Mouse (Mus musculus) MEL (cell line): ENCODE results near the gene Stap1. TPM values are rescaled to one million over a fixed set of nuclear protein-coding genes. Genes with fewer than 3 reads are reported as not detected.

ENCODE experiments used
- DNase-seq: peaks from one replicate; pipeline ENCODE4 v3.0.0; 2011; ENCODE audit warnings: low read depth, low spot score
- H3K27ac ChIP-seq: 2 replicates; pipeline ENCODE4 v1.5.1; 2012; ENCODE audit warnings: low read depth, mild to moderate bottlenecking, control low read depth, low read length, moderate library complexity; ENCODE audit not compliant: control insufficient read depth
- H3K27me3 ChIP-seq, 2 experiments: fragments of 150-350 bp in 1 of 2; sonication (generic) in 1 of 2; 2 replicates each; pipeline ENCODE4 v1.6.1; 2012; ENCODE audit warnings: low read length in 2 of 2, mild to moderate bottlenecking in 2 of 2, improper control_type of control experiment in 1 of 2, moderate library complexity in 1 of 2; ENCODE audit not compliant: insufficient read depth in 2 of 2, control insufficient read depth in 1 of 2
- H3K36me3 ChIP-seq, 2 experiments: 2 replicates each; pipeline ENCODE4 v1.6.1; 2012 to 2014; ENCODE audit warnings: low read length in 2 of 2, improper control_type of control experiment in 1 of 2, inconsistent platforms in 1 of 2, mild to moderate bottlenecking in 1 of 2; ENCODE audit not compliant: insufficient read depth in 2 of 2, control insufficient read depth in 1 of 2
- H3K4me1 ChIP-seq, 2 experiments: fragments of 150-350 bp in 1 of 2; sonication (generic) in 1 of 2; 2 replicates each; pipeline ENCODE4 v1.6.1; 2012; ENCODE audit warnings: low read length in 2 of 2, improper control_type of control experiment in 1 of 2, mild to moderate bottlenecking in 1 of 2; ENCODE audit not compliant: insufficient read depth in 2 of 2, control insufficient read depth in 1 of 2
- H3K4me3 ChIP-seq, 2 experiments: fragments of 150-350 bp in 1 of 2; sonication (generic) in 1 of 2; 2 replicates each; pipeline ENCODE4 v1.5.1; 2012; ENCODE audit warnings: low read depth in 2 of 2, low read length in 2 of 2, mild to moderate bottlenecking in 2 of 2, moderate library complexity in 2 of 2, control low read depth in 1 of 2, improper control_type of control experiment in 1 of 2; ENCODE audit not compliant: control insufficient read depth in 1 of 2, insufficient read depth in 1 of 2
- H3K79me2 ChIP-seq: 2 replicates; pipeline ENCODE4 v1.6.1; 2012; ENCODE audit warnings: mild to moderate bottlenecking, low read length, moderate library complexity; ENCODE audit not compliant: control insufficient read depth, poor library complexity, insufficient read depth
- H3K9ac ChIP-seq: 2 replicates; pipeline ENCODE4 v1.6.1; 2012; ENCODE audit warnings: low read depth, mild to moderate bottlenecking, control low read depth, low read length, moderate library complexity; ENCODE audit not compliant: control insufficient read depth, poor library complexity, severe bottlenecking
- H3K9me3 ChIP-seq: fragments of 150-350 bp; sonication (generic); replicated peaks from 2 replicates; pipeline ENCODE4 v1.6.1; 2012; ENCODE audit warnings: mild to moderate bottlenecking, low read length, improper control_type of control experiment, moderate library complexity; ENCODE audit not compliant: insufficient read depth
- BHLHE40 ChIP-seq: IDR thresholded peaks from 2 replicates; pipeline ENCODE4 v1.6.1; 2012; ENCODE audit warnings: low read depth, mild to moderate bottlenecking, inconsistent platforms, low read length, improper control_type of control experiment, borderline replicate concordance
- CHD2 ChIP-seq: IDR thresholded peaks from 2 replicates; pipeline ENCODE4 v1.6.1; 2011; ENCODE audit warnings: low read length, improper control_type of control experiment
- CTCF ChIP-seq, 3 experiments: IDR thresholded peaks in 2 of 3; conservative IDR thresholded peaks in 1 of 3; 2 replicates each; pipeline ENCODE4 v1.5.1; 2011 to 2012; ENCODE audit warnings: low read length in 3 of 3, low read depth in 2 of 3, mild to moderate bottlenecking in 2 of 3, improper control_type of control experiment in 1 of 3, inconsistent platforms in 1 of 3, mixed read lengths in 1 of 3, moderate library complexity in 1 of 3; ENCODE audit not compliant: control insufficient read depth in 1 of 3, insufficient read depth in 1 of 3, poor library complexity in 1 of 3, severe bottlenecking in 1 of 3
- E2F4 ChIP-seq: IDR thresholded peaks from 2 replicates; pipeline ENCODE4 v1.6.1; 2011; ENCODE audit warnings: low read depth, low read length, improper control_type of control experiment, borderline replicate concordance
- ELF1 ChIP-seq: IDR thresholded peaks from 2 replicates; pipeline ENCODE4 v1.6.1; 2014; ENCODE audit warnings: low read depth, mild to moderate bottlenecking, inconsistent platforms, low read length, improper control_type of control experiment, moderate library complexity
- GABPA ChIP-seq: IDR thresholded peaks from 2 replicates; pipeline ENCODE4 v1.6.1; 2012; ENCODE audit warnings: low read depth, mild to moderate bottlenecking, inconsistent platforms, low read length, improper control_type of control experiment, moderate library complexity
- GATA1 ChIP-seq: IDR thresholded peaks from 2 replicates; pipeline ENCODE4 v1.6.1; 2011; ENCODE audit warnings: low read depth, low read length, improper control_type of control experiment
- MAFK ChIP-seq: IDR thresholded peaks from 2 replicates; pipeline ENCODE4 v1.6.1; 2011; ENCODE audit warnings: low read depth, mild to moderate bottlenecking, low read length, improper control_type of control experiment, borderline replicate concordance
- MAX ChIP-seq: IDR thresholded peaks from 2 replicates; pipeline ENCODE4 v1.6.1; 2011; ENCODE audit warnings: low read length, improper control_type of control experiment
- MAZ ChIP-seq: IDR thresholded peaks from 2 replicates; pipeline ENCODE4 v1.6.1; 2012; ENCODE audit warnings: low read depth, mild to moderate bottlenecking, inconsistent platforms, low read length, improper control_type of control experiment
- POLR2A ChIP-seq, 2 experiments: IDR thresholded peaks; 2 replicates each; pipeline ENCODE4 v1.6.1; 2011 to 2012; ENCODE audit warnings: low read length in 2 of 2, mild to moderate bottlenecking in 2 of 2, control low read depth in 1 of 2, improper control_type of control experiment in 1 of 2, low read depth in 1 of 2, moderate library complexity in 1 of 2; ENCODE audit not compliant: control insufficient read depth in 1 of 2, insufficient read depth in 1 of 2, poor library complexity in 1 of 2
- RCOR1 ChIP-seq: IDR thresholded peaks from 2 replicates; pipeline ENCODE4 v1.6.1; 2012; ENCODE audit warnings: low read depth, mild to moderate bottlenecking, inconsistent platforms, low read length, improper control_type of control experiment
- SIN3A ChIP-seq: IDR thresholded peaks from 2 replicates; pipeline ENCODE4 v1.6.1; 2012; ENCODE audit warnings: low read length, improper control_type of control experiment, inconsistent platforms
- TAL1 ChIP-seq: IDR thresholded peaks from 2 replicates; pipeline ENCODE4 v1.6.1; 2012; ENCODE audit warnings: mild to moderate bottlenecking, inconsistent platforms, low read length, moderate library complexity, mixed read lengths
- TBP ChIP-seq: IDR thresholded peaks from 2 replicates; pipeline ENCODE4 v1.8.0; 2011; ENCODE audit warnings: low read depth, low read length, improper control_type of control experiment
- UBTF ChIP-seq: IDR thresholded peaks from 2 replicates; pipeline ENCODE4 v1.6.1; 2012; ENCODE audit warnings: low read depth, mild to moderate bottlenecking, inconsistent platforms, low read length, improper control_type of control experiment, moderate library complexity, borderline replicate concordance; ENCODE audit not compliant: insufficient read depth
- ZMIZ1 ChIP-seq: IDR thresholded peaks from 2 replicates; pipeline ENCODE4 v1.6.1; 2012; ENCODE audit warnings: low read depth, mild to moderate bottlenecking, inconsistent platforms, low read length, improper control_type of control experiment, moderate library complexity
- polyA plus RNA-seq, 2 experiments: library from polyadenylated mRNA; stranded (reverse) in 1 of 2; unstranded in 1 of 2; fragments of >175 nt in 1 of 2; fragments of >200 nt in 1 of 2; gene quantifications; 2 replicates each; pipeline versions ENCODE4 v1.2.1 to v1.2.4; 2012; ENCODE audit warnings: low replicate concordance in 2 of 2, low read depth in 1 of 2; ENCODE audit not compliant: insufficient read length in 2 of 2, insufficient read depth in 1 of 2, missing spikeins in 1 of 2
- total RNA-seq: library from RNA; depleted of rRNA; stranded (reverse); fragments of 300-350 nt; gene quantifications from 2 replicates; pipeline ENCODE4 v1.2.3, GENCODE M21; 2012

Stap1 gene
- total and polyA plus RNA-seq, 3 experiments: 0.03 TPM; not detected in 2

DNA sequence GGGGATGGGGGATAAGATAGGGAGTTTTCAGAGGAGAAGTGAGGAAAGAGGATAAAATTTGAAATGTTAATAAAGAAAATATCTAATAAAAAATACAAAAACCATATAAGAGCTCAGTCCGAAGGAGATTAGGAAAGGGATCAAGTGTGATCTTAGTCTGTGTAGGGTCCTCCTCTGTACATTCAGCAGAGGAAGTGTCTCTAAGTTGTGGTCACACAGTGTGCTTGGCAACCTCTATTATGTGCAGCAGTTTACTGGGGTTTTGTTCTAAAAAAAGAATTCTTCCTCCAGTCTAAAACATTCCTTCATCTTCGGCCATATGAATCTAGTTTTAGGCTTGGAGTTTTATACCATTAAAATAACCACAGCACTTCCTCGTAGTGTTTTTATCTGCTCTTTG lies 27.4 kb downstream of the Stap1 start:
- TF ChIP-seq RCOR1 (no peak), GATA1 (no peak), UBTF (no peak), BHLHE40 (no peak), GABPA (no peak), POLR2A (IDR thresholded peaks at IDR 0.05; ENCODE audit: control insufficient read depth in 1 of 2, insufficient read depth in 1 of 2, low read depth in 1 of 2, low read length in 2 of 2, poor library complexity in 1 of 2) (no peak), MAX (no peak), E2F4 (no peak), ZMIZ1 (no peak), ELF1 (no peak), TBP (no peak), MAFK (no peak), TAL1 (no peak), SIN3A (no peak), MAZ (no peak)
- Histone ChIP-seq H3K4me3 (no peak overlapping the region), H3K4me1 (peaks cover 0 to 7% of the 10 kb centered on the region in 2 experiments; a peak in 2 of 4 replicates), H3K36me3 (peaks cover 0 to 6% of the 10 kb centered on the region in 2 experiments; a peak in 2 of 4 replicates), H3K27me3 (no peaks in the 10 kb centered on the region), H3K9ac (no peak overlapping the region), H3K27ac (no peak overlapping the region), H3K9me3 (no peaks in the 10 kb centered on the region), H3K79me2 (no peaks in the 10 kb centered on the region)
- DNase-seq: no peak

DNA sequence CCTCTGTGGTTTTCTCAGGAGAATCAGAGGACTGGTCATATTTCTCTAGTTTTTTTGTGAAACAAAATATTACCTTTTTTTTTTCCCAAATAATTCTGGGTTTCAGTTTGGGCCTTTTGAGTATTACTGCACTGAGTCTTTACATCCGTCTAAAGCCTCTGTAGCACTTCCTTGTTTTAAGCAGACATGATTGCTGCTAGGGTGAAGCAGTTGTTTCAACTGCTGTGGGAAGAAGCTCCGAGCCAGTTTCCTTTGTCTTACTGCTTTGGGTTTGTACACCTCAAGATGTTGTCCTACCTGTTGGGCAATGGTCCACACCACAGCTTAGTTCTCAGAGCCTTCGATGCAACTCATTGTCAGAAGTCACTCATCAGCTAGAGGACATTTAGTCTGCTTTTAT lies 29.1 kb downstream of the Stap1 start:
- DNase-seq: peak; percentile 13

More for the DNA sequence above, 29.1 kb downstream of the Stap1 start:
- Histone ChIP-seq H3K36me3 (no peaks in the 10 kb centered on the region), H3K9me3 (no peaks in the 10 kb centered on the region), H3K9ac (no peak overlapping the region)
- TF ChIP-seq POLR2A (IDR thresholded peaks at IDR 0.05; ENCODE audit: control insufficient read depth in 1 of 2, insufficient read depth in 1 of 2, low read depth in 1 of 2, low read length in 2 of 2, poor library complexity in 1 of 2): no peak
- no peak for TF ChIP-seq MAX
- TF ChIP-seq CTCF (IDR thresholded peaks at IDR 0.05 in 2 of 3, conservative IDR thresholded peaks at IDR 0.05 in 1 of 3; ENCODE audit: control insufficient read depth in 1 of 3, insufficient read depth in 1 of 3, low read depth in 2 of 3, low read length in 3 of 3, poor library complexity in 1 of 3, severe bottlenecking in 1 of 3): no peak
- no peak for TF ChIP-seq ELF1
- no peak for TF ChIP-seq TBP
- no peak for TF ChIP-seq CHD2
- TF ChIP-seq, all 39 proteins: peak for 0
- Histone ChIP-seq H3K4me3 (no peak overlapping the region), H3K27ac (no peak overlapping the region), H3K27me3 (no peaks in the 10 kb centered on the region), H3K79me2 (no peaks in the 10 kb centered on the region), H3K4me1 (no peaks in the 10 kb centered on the region)
